Mouse (Mus musculus) embryo, embryonic 9.5 days (tissue): Measurements from ENCODE around the gene Ddc.

Experiments
- DNase-seq: peaks from one replicate; pipeline ENCODE4 v3.0.0-alpha.2; 2017; ENCODE audit errors: extremely low spot score

Gene Ddc

GRCm38 (mm10) chr11:11845044-11845443 lies 52.9 kb downstream of the Ddc start:
- DNase-seq: no peak

GRCm38 (mm10) chr11:11844367-11844971 lies 53.5 kb downstream of the Ddc start:
- DNase-seq: peak; percentile 48

GRCm38 (mm10) chr11:11841590-11841989 lies 56.4 kb downstream of the Ddc start:
- DNase-seq: no peak

- no peak for DNase-seq
Measured at GRCm38 (mm10) chr11:11840746-11841145, 57.2 kb downstream of the Ddc start.

GRCm38 (mm10) chr11:11839874-11840273 lies 58.1 kb downstream of the Ddc start:
- no peak for DNase-seq

GRCm38 (mm10) chr11:11837384-11837783 lies 60.6 kb downstream of the Ddc start:
- DNase-seq: no peak

GRCm38 (mm10) chr11:11836713-11837370 lies 61.1 kb downstream of the Ddc start:
- peak; percentile 46 for DNase-seq

GRCm38 (mm10) chr11:11836262-11836661 lies 61.7 kb downstream of the Ddc start:
- DNase-seq: no peak

GRCm38 (mm10) chr11:11835791-11836190 lies 62.2 kb downstream of the Ddc start:
- DNase-seq: no peak

GRCm38 (mm10) chr11:11835361-11835760 lies 62.6 kb downstream of the Ddc start:
- no peak for DNase-seq

- DNase-seq: peak; percentile 76
Measured at GRCm38 (mm10) chr11:11833100-11833499, 64.8 kb downstream of the Ddc start.

- DNase-seq: no peak
Measured at GRCm38 (mm10) chr11:11832755-11833084, 65.2 kb downstream of the Ddc start.

- peak; percentile 83 for DNase-seq
Measured at GRCm38 (mm10) chr11:11831940-11832754, 65.8 kb downstream of the Ddc start.

- no peak for DNase-seq
Measured at GRCm38 (mm10) chr11:11831526-11831925, 66.4 kb downstream of the Ddc start.

- DNase-seq: peak; percentile 32
Measured at GRCm38 (mm10) chr11:11830884-11831495, 67.0 kb downstream of the Ddc start.

- DNase-seq: peak; percentile 60
Measured at GRCm38 (mm10) chr11:11829161-11830000, 68.6 kb downstream of the Ddc start.

GRCm38 (mm10) chr11:11828761-11829160 lies 69.2 kb downstream of the Ddc start:
- peak; percentile 69 for DNase-seq

- DNase-seq: no peak
Measured at GRCm38 (mm10) chr11:11828251-11828650, 69.7 kb downstream of the Ddc start.

- no peak for DNase-seq
Measured at GRCm38 (mm10) chr11:11826475-11826874, 71.5 kb downstream of the Ddc start.

- no peak for DNase-seq
Measured at GRCm38 (mm10) chr11:11825670-11826069, 72.3 kb downstream of the Ddc start.

- DNase-seq: peak; percentile 12
Measured at GRCm38 (mm10) chr11:11824970-11825635, 72.8 kb downstream of the Ddc start.
